17 mouse cellular contexts compared by ENCODE assay signal in genomic region chr6:122609771-122610170, GRCm38 (mm10). TPM values are rescaled to one million over a fixed set of nuclear protein-coding genes. Genes with fewer than 3 reads are reported as not detected.
A peak's percentile ranks its signal among the peaks of the same experiment; 100 is the strongest.
DNase-seq lines count a peak whose midpoint lies in the region; ATAC-seq and TF ChIP-seq lines count a peak whose summit lies in the region.
"Had no signal": no experiment of that assay in that cellular context is flagged by ENCODE, and none has a peak within 500 bp of the region (broad histone marks: within the 10 kb centered on the region; RNA-seq: fewer than 3 reads in every experiment).

TSS of gene Gdf3 (minus strand) at chr6:122610087.

- H3K27me3 ChIP-seq in heart, embryonic 14.5 days (ENCODE audit: control insufficient read depth, insufficient read depth, low read length), result no peaks in the 10 kb centered on the region
- H3K27me3 ChIP-seq in erythroblast, embryonic 14.5 days (ENCODE audit: control insufficient read depth), result no peaks in the 10 kb centered on the region
- no peaks in the 10 kb centered on the region for H3K27me3 ChIP-seq in liver, embryonic 16.5 days (ENCODE audit: control insufficient read depth, insufficient read depth, low read depth, low read length)

- H3K36me3 ChIP-seq in heart, embryonic 14.5 days (ENCODE audit: control insufficient read depth, insufficient read depth, low read length), result no peaks in the 10 kb centered on the region
- H3K36me3 ChIP-seq in ES-E14 (ENCODE audit: control insufficient read depth, insufficient read depth, low read length, poor library complexity, severe bottlenecking), result peaks cover 10% of the 10 kb centered on the region
- no peaks in the 10 kb centered on the region for H3K36me3 ChIP-seq in erythroblast, embryonic 14.5 days (ENCODE audit: control insufficient read depth)
- no peaks in the 10 kb centered on the region for H3K36me3 ChIP-seq in liver, embryonic 16.5 days (ENCODE audit: control insufficient read depth, insufficient read depth)

- peak within 1 kb of the TSS; percentile 7 for H3K4me2 ChIP-seq in heart, embryonic 14.5 days (ENCODE audit: low read length)
- peak within 1 kb of the TSS; percentile 15; the same call in 1 of the 2 replicates for H3K4me2 ChIP-seq in liver, embryonic 16.5 days (ENCODE audit: low read depth, low read length)

- H3K4me1 ChIP-seq in heart, embryonic 14.5 days (ENCODE audit: control insufficient read depth in 2 of 2, insufficient read depth in 2 of 2, low read length in 2 of 2), result no peaks in the 10 kb centered on the region
- peaks cover 0 to 12% of the 10 kb centered on the region in 2 experiments; a peak in 1 of 4 replicates for H3K4me1 ChIP-seq in ES-E14 (ENCODE audit: control insufficient read depth in 2 of 2, insufficient read depth in 2 of 2, low read length in 2 of 2, poor library complexity in 1 of 2)
- peaks cover 24% of the 10 kb centered on the region for H3K4me1 ChIP-seq in erythroblast, embryonic 14.5 days (ENCODE audit: control insufficient read depth)
- no peaks in the 10 kb centered on the region for H3K4me1 ChIP-seq in liver, embryonic 16.5 days (ENCODE audit: control insufficient read depth, low read depth, low read length)

- H3K9me3 ChIP-seq in heart, embryonic 14.5 days (ENCODE audit: control insufficient read depth, low read length), result no peaks in the 10 kb centered on the region
- H3K9me3 ChIP-seq in ES-E14 (ENCODE audit: control insufficient read depth, insufficient read depth, low read depth, low read length), result no peaks in the 10 kb centered on the region
- no peaks in the 10 kb centered on the region for H3K9me3 ChIP-seq in erythroblast, embryonic 14.5 days (ENCODE audit: control insufficient read depth, low read length)
- no peaks in the 10 kb centered on the region for H3K9me3 ChIP-seq in liver, embryonic 16.5 days (replicated peaks; ENCODE audit: control insufficient read depth, low read length)

- 17% methylated on average over 14 of the region's 14 CpGs for WGBS in heart, embryonic 14.5 days
- 22% methylated on average over 14 of the region's 14 CpGs for WGBS in liver, embryonic 16.5 days (ENCODE audit: insufficient replicate concordance)

- no peak within 1 kb of the TSS for H3K4me3 ChIP-seq in heart, embryonic 14.5 days (ENCODE audit: control insufficient read depth in 1 of 2, insufficient read depth in 1 of 2, low read depth in 1 of 2, low read length in 2 of 2)
- peak within 1 kb of the TSS; percentile 79 to 81 for H3K4me3 ChIP-seq in ES-E14 (ENCODE audit: insufficient read depth in 1 of 2, low read depth in 1 of 2, low read length in 2 of 2, poor library complexity in 1 of 2, severe bottlenecking in 1 of 2)
- H3K4me3 ChIP-seq in erythroblast, embryonic 14.5 days (replicated peaks), result peak within 1 kb of the TSS; percentile 43
- H3K4me3 ChIP-seq in liver, embryonic 16.5 days (ENCODE audit: low read depth, low read length), result no peak within 1 kb of the TSS

- ATAC-seq in heart, embryonic 14.5 days (ENCODE audit: insufficient number of reproducible peaks, insufficient read depth, low FRiP score, low read depth), result no peak
- peak; percentile 59 for ATAC-seq in liver, embryonic 16.5 days (ENCODE audit: low read depth)
- ATAC-seq: forebrain, embryonic 14.5 days; inflammation-experienced regulatory T-cells, adult 6 months had no signal

- in situ Hi-C loops in ES-E14 (cut with MboI; ENCODE audit: low sequenced_read_pairs in 2 of 2, unreplicated experiment in 2 of 2), result no loop called here

- H3K27ac ChIP-seq in heart, embryonic 14.5 days (replicated peaks in 1 of 2; ENCODE audit: control insufficient read depth in 1 of 2, insufficient read depth in 1 of 2, low read depth in 2 of 2, low read length in 2 of 2), result no peak within 1 kb of the TSS
- H3K27ac ChIP-seq in ES-E14 (ENCODE audit: insufficient read depth, low read depth, low read length, poor library complexity, severe bottlenecking), result peak within 1 kb of the TSS; percentile 100
- no peak within 1 kb of the TSS for H3K27ac ChIP-seq in liver, embryonic 16.5 days (ENCODE audit: low read length)

- H3K9ac ChIP-seq in heart, embryonic 14.5 days (ENCODE audit: low read length), result no peak within 1 kb of the TSS
- peak within 1 kb of the TSS; percentile 96 for H3K9ac ChIP-seq in ES-E14 (ENCODE audit: insufficient read depth, low read depth, low read length, poor library complexity, severe bottlenecking)
- H3K9ac ChIP-seq in liver, embryonic 16.5 days (ENCODE audit: low read depth, low read length), result no peak within 1 kb of the TSS

- no peak for DNase-seq in heart, adult 18-20 months
- DNase-seq in ES-E14 (ENCODE audit: low read depth, low spot score), result no peak
- no peak for DNase-seq in testis, postnatal 10 days (ENCODE audit: low spot score)
- DNase-seq in kidney, postnatal 10 days, result no peak
- no peak for DNase-seq in cerebellum, adult 9-10 months
- DNase-seq: adrenal gland, postnatal 25 days; cerebellum, adult 2 months; right cerebral cortex, postnatal 25 days; thymus, postnatal 14 days had no signal

TF ChIP-seq in ES-E14, 5 proteins besides CTCF, POLR2A, EP300 and RAD21:
- TF ChIP-seq HCFC1 (IDR thresholded peaks at IDR 0.05; ENCODE audit: borderline replicate concordance, insufficient read depth, low read length) (no peak), MAFK (IDR thresholded peaks at IDR 0.05; ENCODE audit: insufficient read depth, low read depth, low read length) (no peak), ZC3H11A (IDR thresholded peaks at IDR 0.05; ENCODE audit: borderline replicate concordance, low read depth, low read length) (no peak), CHD2 (IDR thresholded peaks at IDR 0.05; ENCODE audit: low read depth, low read length) (no peak), ZNF384 (IDR thresholded peaks at IDR 0.05; ENCODE audit: low read depth, low read length) (no peak)
TF ChIP-seq in ES-E14: peak in this region for 0.

RNA-seq across cellular contexts. Expression of gene Gdf3, which starts in this region (rescaled TPM):
- polyA plus RNA-seq in heart, embryonic 14.5 days (2014; fragmentation: Nextera tagmentation; extraction: Ambion mirVana), result 0.18 and 0.46 TPM in 2 replicates
- not detected for total RNA-seq in heart, adult 18-20 months (2021)
- total RNA-seq in ES-E14 (2012; rRNA removed), result 155 and 219 TPM in 2 replicates
- 0.03 TPM in 1 of 2 replicates, not detected in the other for polyA plus RNA-seq in erythroblast, embryonic 14.5 days (2012)
- 0.97 and 0.98 TPM in 2 replicates for polyA plus RNA-seq in liver, embryonic 16.5 days (2015; fragmentation: Nextera tagmentation; extraction: Ambion mirVana)
- total RNA-seq: adrenal gland, postnatal 25 days; gastrocnemius, postnatal 4 days; left cerebral cortex, postnatal 25 days had no signal
- polyA plus RNA-seq: embryonic facial prominence, embryonic 11.5 days; forebrain, embryonic 14.5 days; inflammation-experienced regulatory T-cells, adult 6 months had no signal

Comparison
In these comparisons a context has a peak if more than half of its experiments do, and no peak if none do; other contexts are left out.
1. RNA of gene Gdf3 (total RNA-seq): 155 to 219 TPM in ES-E14; not detected in heart, adult 18-20 months; every median in the first group is over 100 times any median in the second.
2. Peak in ATAC-seq and H3K4me2 ChIP-seq in liver, embryonic 16.5 days; RNA of the gene not detected or under 1 TPM.
3. H3K4me3 ChIP-seq: peak in ES-E14 (2 of 2) and erythroblast, embryonic 14.5 days (single experiment); none in heart, embryonic 14.5 days (0 of 2) and liver, embryonic 16.5 days (single experiment).